Mouse (Mus musculus) embryo, embryonic 11 days (tissue): ENCODE measurements around the gene Fam3c.
"Not testable (repeated sequence)": the region's sequence is repeated elsewhere in the genome, so short reads cannot be mapped to it uniquely, and the experiment has no call there.

Experiments used
- DNase-seq: peaks from one replicate; pipeline ENCODE4 v3.0.0-alpha.2; 2015

Gene Fam3c

DNA sequence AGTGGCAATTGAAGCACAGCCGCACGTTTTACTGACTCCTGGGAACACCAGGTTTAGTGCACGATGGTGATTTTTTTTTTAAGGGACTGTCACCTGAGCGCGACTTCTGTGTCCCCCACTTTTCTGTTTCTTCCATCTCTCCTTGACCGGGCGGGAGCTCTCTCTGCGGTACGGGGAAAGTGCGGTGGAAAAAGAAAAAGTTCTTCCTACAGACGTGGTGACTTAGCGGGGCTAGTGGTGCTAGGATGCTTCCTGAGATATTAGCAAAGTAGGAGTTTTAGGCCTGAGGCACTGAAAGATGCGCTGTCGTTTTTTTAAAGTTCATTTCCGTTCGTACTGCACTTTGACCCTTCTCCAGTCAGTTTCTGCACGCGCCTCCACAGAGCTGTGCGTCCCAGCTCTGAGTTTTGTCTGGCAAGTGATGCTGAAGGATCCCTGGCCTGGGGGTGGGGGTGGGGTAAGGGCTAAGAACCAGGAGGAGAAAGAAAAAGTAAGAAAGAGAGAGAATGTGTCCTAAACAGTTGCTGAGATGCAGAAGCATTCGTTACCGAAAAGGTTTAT lies 66.5 kb downstream of the Fam3c start:
- peak; percentile 46 for DNase-seq

- DNase-seq = peak; percentile 73
Observed at GRCm38 (mm10) chr6:22288737-22289460, 67.1 kb downstream of the Fam3c start.

- peak; percentile 64 for DNase-seq
Observed at GRCm38 (mm10) chr6:22288004-22288736, 67.9 kb downstream of the Fam3c start, which contains the start of gene Wnt16. Gene Wnt16 (plus strand): TSS chr6:22288227.

- DNase-seq = no peak
Observed at GRCm38 (mm10) chr6:22282405-22282804, 73.6 kb downstream of the Fam3c start.

DNA sequence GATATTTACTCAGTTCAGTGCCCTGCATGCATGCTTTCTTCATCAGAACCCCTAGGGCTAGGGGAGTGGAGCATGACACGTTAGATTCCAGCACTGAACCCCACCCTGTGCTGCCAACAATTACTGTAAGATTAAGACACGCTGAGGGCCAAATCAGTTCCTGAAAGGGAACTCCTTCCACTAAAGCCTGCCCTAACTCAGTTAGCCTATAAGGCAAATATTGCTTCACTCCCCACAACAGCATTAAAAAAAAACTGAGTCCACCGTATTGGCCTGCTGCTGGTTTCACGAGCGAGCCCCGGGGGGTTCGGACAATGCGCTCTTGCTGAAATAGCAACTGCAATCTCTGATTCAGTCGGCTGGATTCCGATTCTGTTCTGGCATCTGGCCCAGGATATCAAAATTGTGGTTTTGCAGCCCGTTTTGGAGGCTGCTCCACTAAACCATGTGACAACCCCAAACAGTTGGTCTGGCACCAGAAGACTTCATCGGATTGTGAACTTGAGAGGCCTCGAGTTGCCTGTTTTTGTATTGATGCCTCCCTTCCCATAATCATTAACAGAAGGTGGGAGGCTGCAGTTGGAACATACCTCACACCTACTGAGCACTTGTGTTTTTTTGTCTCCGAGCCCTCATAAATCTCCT lies 75.7 kb downstream of the Fam3c start:
- peak; percentile 29 for DNase-seq

DNA sequence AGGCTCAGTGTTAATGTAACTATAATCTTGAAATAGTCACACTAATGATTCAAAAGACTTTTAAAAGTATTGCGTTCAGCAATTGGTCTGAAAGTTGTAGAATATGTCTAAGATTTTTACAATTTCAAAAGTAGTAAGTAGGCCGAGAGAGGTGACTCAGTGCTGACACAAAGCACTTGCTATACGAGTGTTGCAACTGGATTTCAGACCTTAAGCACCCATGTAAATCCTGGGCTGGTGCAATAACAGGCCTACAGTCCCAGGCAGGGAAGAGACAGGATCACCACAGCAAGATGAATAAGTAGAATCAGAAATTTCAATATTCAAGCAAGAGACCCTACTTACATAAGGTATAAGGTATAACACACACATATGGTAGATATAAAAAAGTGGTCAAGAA lies 78.1 kb downstream of the Fam3c start:
- no peak for DNase-seq

DNA sequence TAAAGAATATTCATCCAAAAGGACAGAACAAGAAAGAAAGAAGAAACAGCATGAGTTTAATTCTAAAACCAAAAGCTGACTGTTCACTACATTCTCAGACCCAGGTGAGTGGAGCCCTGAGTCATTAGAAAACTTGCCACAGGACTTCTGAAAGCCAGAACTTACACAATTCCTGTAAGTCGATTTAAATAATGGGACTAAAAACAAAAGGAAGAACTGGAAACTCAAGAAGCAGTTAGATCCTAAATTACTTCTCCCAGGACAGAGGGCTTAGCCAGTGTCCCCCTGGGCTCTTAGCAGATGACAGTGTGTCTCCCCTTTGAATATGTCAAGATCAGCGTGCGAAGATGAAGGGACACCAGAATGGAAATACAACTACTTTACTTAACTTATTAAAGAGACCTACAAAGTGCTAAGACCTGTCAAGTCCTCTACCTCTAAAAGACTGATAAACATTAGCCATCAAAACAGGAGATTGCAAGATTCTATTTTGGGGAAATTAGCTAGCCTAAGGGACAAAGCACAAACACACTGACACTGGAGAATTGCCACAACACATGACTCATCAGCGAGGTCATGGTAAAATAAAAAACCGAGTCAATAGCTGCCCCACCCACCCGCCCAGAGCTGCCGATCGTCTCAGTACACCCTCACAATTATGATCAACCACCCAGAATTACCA lies 86.1 kb downstream of the Fam3c start:
- DNase-seq = no peak

DNA sequence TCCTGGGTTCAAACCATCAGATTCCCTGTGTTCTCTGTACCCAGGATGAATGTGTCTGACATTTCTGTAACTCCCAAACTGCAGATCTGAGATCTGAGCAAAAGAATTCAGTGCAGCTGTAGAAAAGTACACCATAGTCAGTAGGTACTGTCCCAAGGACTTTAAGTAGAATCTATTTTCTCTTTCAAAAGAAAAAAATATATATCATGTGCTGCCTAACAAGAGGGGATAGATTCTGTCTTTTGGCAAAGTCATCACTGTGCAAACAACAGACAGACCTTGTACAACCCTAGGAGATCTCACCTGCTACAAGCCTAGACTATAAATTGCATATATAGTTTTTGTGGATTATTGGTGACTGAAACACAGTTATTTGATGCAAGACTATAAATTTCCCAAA lies 87.4 kb downstream of the Fam3c start:
- no peak for DNase-seq

DNA sequence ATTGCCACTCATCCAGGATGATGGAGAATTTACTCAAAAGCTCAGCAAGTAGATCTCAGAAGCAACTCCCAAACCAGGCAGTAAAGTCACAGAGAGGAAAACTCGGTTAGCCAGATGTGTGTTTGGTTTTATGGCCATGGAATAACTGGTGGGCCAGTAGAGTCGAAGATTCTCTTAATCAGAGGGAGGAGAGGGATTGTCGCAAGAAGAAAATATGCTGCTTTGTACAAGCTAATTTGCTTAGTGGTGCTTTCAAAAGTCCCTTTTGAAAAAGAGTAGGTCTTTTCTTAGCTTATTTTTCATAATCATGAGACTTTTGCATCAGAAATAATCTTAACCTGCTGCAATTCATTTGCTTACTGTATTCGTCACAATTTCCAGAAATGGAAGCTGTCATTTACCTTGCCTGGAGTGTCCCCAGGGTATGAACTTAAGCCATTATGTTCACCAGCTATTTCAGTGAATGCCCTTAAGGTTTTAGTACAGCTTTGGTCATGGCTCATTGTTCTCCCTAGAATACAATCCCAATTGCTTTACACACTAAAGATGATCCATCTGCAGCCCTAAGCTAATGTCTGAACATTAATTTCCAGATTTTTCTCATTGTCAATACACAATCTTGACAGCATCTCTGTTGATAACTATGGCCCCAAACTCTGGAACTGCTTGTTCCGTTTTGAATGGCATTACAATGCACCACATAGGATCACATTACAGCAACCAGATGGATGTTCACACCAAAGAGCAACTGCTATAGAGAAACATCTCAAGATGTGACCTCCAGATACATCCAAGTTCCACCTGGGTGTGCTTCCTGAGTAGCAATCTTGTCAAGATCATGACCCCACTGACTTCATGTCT lies 88.0 kb downstream of the Fam3c start:
- no peak for DNase-seq

GRCm38 (mm10) chr6:22266018-22266417 lies 90.0 kb downstream of the Fam3c start:
- DNase-seq = no peak

- not testable (repeated sequence) for DNase-seq
Observed at GRCm38 (mm10) chr6:22264094-22264493, 91.9 kb downstream of the Fam3c start.

DNA sequence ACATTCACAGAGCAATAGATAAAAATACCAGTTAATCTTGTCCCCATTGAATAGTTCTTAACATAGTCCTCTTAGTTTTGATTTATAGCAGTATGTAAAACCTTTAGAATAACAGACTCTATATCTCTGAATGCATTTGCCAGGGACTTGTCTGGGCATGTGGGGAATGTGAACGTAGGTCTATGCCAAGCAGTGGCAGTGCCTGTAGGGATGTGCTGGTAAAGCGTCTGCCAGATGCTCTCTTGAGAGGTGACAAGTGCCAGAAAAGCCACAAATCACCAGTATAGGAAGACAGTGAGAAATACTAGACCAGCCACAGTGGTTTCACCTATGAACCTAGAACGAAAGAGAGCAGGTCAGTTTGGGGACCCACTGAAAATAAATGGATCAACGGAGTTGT lies 93.5 kb downstream of the Fam3c start:
- no peak for DNase-seq

DNA sequence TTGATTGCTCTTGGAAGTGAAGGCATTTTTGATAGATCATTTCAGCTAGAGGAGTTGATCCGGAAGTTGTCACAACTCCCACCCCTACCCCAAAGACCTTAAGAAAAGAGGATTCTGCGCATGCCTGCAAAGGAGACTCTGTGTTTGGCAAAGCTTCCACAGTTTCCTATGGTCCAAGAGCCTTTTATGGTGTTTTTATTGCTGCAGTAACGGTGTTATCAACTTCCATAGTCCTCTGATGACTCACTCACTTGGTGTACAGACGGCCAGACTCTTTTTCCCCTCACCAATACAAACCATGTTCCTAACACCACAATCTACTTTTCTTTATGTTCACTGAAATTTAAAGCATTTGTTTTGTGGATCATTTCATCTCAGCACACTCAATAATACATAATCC lies 97.3 kb downstream of the Fam3c start:
- DNase-seq = no peak
